Mouse (Mus musculus): ENCODE measurements around the gene Wasf2.
A peak's percentile ranks its signal among the peaks of the same experiment; 100 is the strongest.

Gene Wasf2

GRCm38 (mm10) chr4:133240490-133240921 is 110.2 kb downstream of the Wasf2 start, which contains the start of gene Map3k6:
Gene Map3k6, plus strand, starts transcription at chr4:133240818.
- peak; percentile 48 for DNase-seq (ENCODE audit: low read depth)

- peak; percentile 80 for DNase-seq (ENCODE audit: low read depth)
Measured at GRCm38 (mm10) chr4:133240934-133241908, 110.9 kb downstream of the Wasf2 start.

- DNase-seq (ENCODE audit: low read depth): no peak
Measured at GRCm38 (mm10) chr4:133241910-133242309, 111.6 kb downstream of the Wasf2 start.

GRCm38 (mm10) chr4:133242710-133243109 is 112.4 kb downstream of the Wasf2 start:
- no peak for DNase-seq (ENCODE audit: low read depth)

- no peak for DNase-seq (ENCODE audit: low read depth)
Measured at GRCm38 (mm10) chr4:133243538-133243937, 113.2 kb downstream of the Wasf2 start.

- no peak for DNase-seq (ENCODE audit: low read depth)
Measured at GRCm38 (mm10) chr4:133244289-133244688, 114.0 kb downstream of the Wasf2 start.

- DNase-seq (ENCODE audit: low read depth): no peak
Measured at GRCm38 (mm10) chr4:133247072-133247471, 116.8 kb downstream of the Wasf2 start.

GRCm38 (mm10) chr4:133247806-133248449 is 117.6 kb downstream of the Wasf2 start:
- peak; percentile 88 for DNase-seq (ENCODE audit: low read depth)
